Mouse (Mus musculus) testis, adult 2 months (tissue): Measurements from ENCODE around the gene Ttc28.

ENCODE experiments used
- CTCF ChIP-seq: fragments of 200-500 bp; IDR thresholded peaks from 2 replicates; pipeline ENCODE4 v1.5.1; 2012; ENCODE audit warnings: low read depth, mild to moderate bottlenecking, inconsistent platforms, low read length, moderate library complexity; ENCODE audit not compliant: control insufficient read depth, insufficient read depth, insufficient replicate concordance
- POLR2A ChIP-seq: fragments of 200-500 bp; IDR thresholded peaks from 2 replicates; pipeline ENCODE4 v1.6.1; 2012; ENCODE audit warnings: low read depth, mild to moderate bottlenecking, inconsistent platforms, low read length, moderate library complexity; ENCODE audit not compliant: control insufficient read depth

DNA sequence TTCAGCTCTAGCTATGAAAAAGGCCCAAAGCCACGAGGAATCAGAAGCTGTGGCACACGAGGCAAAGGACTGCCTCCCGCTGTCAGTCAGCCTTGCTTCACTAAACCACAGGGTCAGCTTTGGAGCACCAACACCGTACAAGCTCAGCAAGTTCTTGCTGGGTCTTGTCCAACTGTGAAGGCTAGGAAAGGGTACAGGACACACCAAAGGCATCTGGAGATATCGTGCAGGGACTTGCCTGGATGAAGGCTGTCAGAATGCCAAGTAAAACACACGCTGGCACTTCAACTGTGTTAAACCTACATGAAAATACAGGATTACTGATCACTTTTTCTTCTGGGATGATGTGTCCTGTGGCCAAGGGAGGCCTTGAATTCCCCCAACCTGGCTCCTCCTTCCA is 430.6 kb downstream of the Ttc28 start:
- no peak for TF ChIP-seq POLR2A
- no peak for TF ChIP-seq CTCF
